ENCODE assay signal across 28 mouse cellular contexts in genomic region chr7:12204141-12204540, GRCm38 (mm10). TPM values are rescaled to one million over a fixed set of nuclear protein-coding genes. Genes with fewer than 3 reads are reported as not detected.
DNase-seq lines count a peak whose midpoint lies in the region; TF ChIP-seq lines count a peak whose summit lies in the region.
"Had no signal": no experiment of that assay in that cellular context is flagged by ENCODE, and none has a peak within 500 bp of the region (broad histone marks: within the 10 kb centered on the region; RNA-seq: fewer than 3 reads in every experiment).

No protein-coding gene starts in this region.

- H3K27ac ChIP-seq in ES-Bruce4 (ENCODE audit: insufficient read depth, low read length) (peak overlapping the region; percentile 48; the same call in 1 of the 2 replicates), ES-E14 (ENCODE audit: insufficient read depth, low read depth, low read length, poor library complexity, severe bottlenecking) (peak overlapping the region; percentile 40; the same call in 1 of the 2 replicates)
- H3K27ac ChIP-seq: embryonic facial prominence, embryonic 10.5 days; embryonic facial prominence, embryonic 12.5 days; forebrain, embryonic 13.5 days; forebrain, embryonic 15.5 days had no signal

- H3K36me3 ChIP-seq in ES-Bruce4 (ENCODE audit: control insufficient read depth, insufficient read depth, low read length, poor library complexity, severe bottlenecking) = no peaks in the 10 kb centered on the region
- no peaks in the 10 kb centered on the region for H3K36me3 ChIP-seq in ES-E14 (ENCODE audit: control insufficient read depth, insufficient read depth, low read length, poor library complexity, severe bottlenecking)
- H3K36me3 ChIP-seq: embryonic facial prominence, embryonic 10.5 days; embryonic facial prominence, embryonic 12.5 days; forebrain, embryonic 15.5 days had no signal

- no peak for TF ChIP-seq POLR2A in ES-Bruce4 (IDR thresholded peaks at IDR 0.05; ENCODE audit: insufficient read depth, low read length)
- no peak for TF ChIP-seq POLR2A in lung, adult 2 months (IDR thresholded peaks at IDR 0.05; ENCODE audit: borderline replicate concordance, extremely low read depth, low read depth, low read length)

- in situ Hi-C loops in ES-E14 (cut with MboI; ENCODE audit: low sequenced_read_pairs in 2 of 2, unreplicated experiment in 2 of 2) = no loop called here

- TF ChIP-seq CTCF in ES-Bruce4 (IDR thresholded peaks at IDR 0.05; ENCODE audit: low read depth, low read length) = no peak
- no peak for TF ChIP-seq CTCF in lung, adult 2 months (IDR thresholded peaks at IDR 0.05; ENCODE audit: insufficient read depth, low read length)

- no peaks in the 10 kb centered on the region for H3K4me1 ChIP-seq in ES-Bruce4 (ENCODE audit: control insufficient read depth, insufficient read depth, low read length)
- no peaks in the 10 kb centered on the region for H3K4me1 ChIP-seq in ES-E14 (ENCODE audit: control insufficient read depth in 2 of 2, insufficient read depth in 2 of 2, low read length in 2 of 2, poor library complexity in 1 of 2)
- H3K4me1 ChIP-seq in lung, adult 2 months (ENCODE audit: control insufficient read depth, insufficient read depth, low read length) = no peaks in the 10 kb centered on the region
- H3K4me1 ChIP-seq: embryonic facial prominence, embryonic 10.5 days; embryonic facial prominence, embryonic 12.5 days; forebrain, embryonic 13.5 days; forebrain, embryonic 15.5 days had no signal

- WGBS in lung, adult 2 months = 58% methylated on average over 2 of the region's 2 CpGs

- no peak for TF ChIP-seq EP300 in ES-Bruce4 (IDR thresholded peaks at IDR 0.05; ENCODE audit: insufficient read depth, low read depth, low read length)

- DNase-seq in ES-E14 (ENCODE audit: low read depth, low spot score) = no peak
- DNase-seq in ZHBTc4 (ENCODE audit: low read depth, low spot score) = peak; percentile 48
- no peak for DNase-seq in Muller cell, postnatal 12 days (ENCODE audit: inconsistent ontology term)
- DNase-seq in lung, adult 2 months = no peak
- DNase-seq: adrenal gland, adult 8-10 months; adrenal gland, postnatal 14 days; adrenal gland, postnatal 36 days; B cell, adult 2 months; cerebellum, adult 11-12 months; cerebellum, adult 2 months; cerebellum, adult 9-10 months; cerebellum, postnatal 10 days; cerebellum, postnatal 25 days; forebrain, postnatal 0 days had no signal

- H3K9ac ChIP-seq in ES-Bruce4 (ENCODE audit: low read depth, poor library complexity, severe bottlenecking) (no peak overlapping the region), ES-E14 (ENCODE audit: insufficient read depth, low read depth, low read length, poor library complexity, severe bottlenecking) (no peak overlapping the region)
- H3K9ac ChIP-seq: embryonic facial prominence, embryonic 12.5 days; forebrain, embryonic 13.5 days; forebrain, embryonic 15.5 days; forebrain, postnatal 0 days had no signal

- peaks cover 5% of the 10 kb centered on the region; the same call in 1 of the 2 replicates for H3K9me3 ChIP-seq in ES-Bruce4 (replicated peaks; ENCODE audit: control insufficient read depth, insufficient read depth, low read length, poor library complexity, severe bottlenecking)
- no peaks in the 10 kb centered on the region; the same call in 1 of the 2 replicates for H3K9me3 ChIP-seq in ES-E14 (ENCODE audit: control insufficient read depth, insufficient read depth, low read depth, low read length)

- no peaks in the 10 kb centered on the region for H3K27me3 ChIP-seq in ES-Bruce4 (ENCODE audit: control insufficient read depth, insufficient read depth, low read length, poor library complexity, severe bottlenecking)
- H3K27me3 ChIP-seq: CH12.LX; embryonic facial prominence, embryonic 12.5 days; forebrain, embryonic 13.5 days; forebrain, embryonic 15.5 days; Patski had no signal

- H3K4me3 ChIP-seq in ES-Bruce4 (ENCODE audit: low read depth, low read length) = no peak overlapping the region
- no peak overlapping the region for H3K4me3 ChIP-seq in ES-E14 (ENCODE audit: insufficient read depth in 1 of 2, low read depth in 1 of 2, low read length in 2 of 2, poor library complexity in 1 of 2, severe bottlenecking in 1 of 2)
- H3K4me3 ChIP-seq in lung, adult 2 months (replicated peaks; ENCODE audit: extremely low read depth, low read depth, low read length) = no peak overlapping the region
- H3K4me3 ChIP-seq: embryonic facial prominence, embryonic 10.5 days; embryonic facial prominence, embryonic 12.5 days; forebrain, embryonic 13.5 days; forebrain, embryonic 15.5 days had no signal

TF ChIP-seq in ES-E14, 5 proteins besides CTCF, POLR2A, EP300 and RAD21:
- TF ChIP-seq HCFC1 (IDR thresholded peaks at IDR 0.05; ENCODE audit: borderline replicate concordance, insufficient read depth, low read length) = no peak
- TF ChIP-seq MAFK (IDR thresholded peaks at IDR 0.05; ENCODE audit: insufficient read depth, low read depth, low read length) = no peak
- no peak for TF ChIP-seq ZC3H11A (IDR thresholded peaks at IDR 0.05; ENCODE audit: borderline replicate concordance, low read depth, low read length)
- TF ChIP-seq ZNF384 (IDR thresholded peaks at IDR 0.05; ENCODE audit: low read depth, low read length) = no peak
- no peak for TF ChIP-seq CHD2 (IDR thresholded peaks at IDR 0.05; ENCODE audit: low read depth, low read length)
TF ChIP-seq in ES-E14: peak in this region for 0.

RNA-seq across cellular contexts. Expression of gene Vmn1r80, which starts 15.1 kb away (rescaled TPM):
- not detected in 2 replicates for polyA plus RNA-seq in ES-Bruce4 (2011; ENCODE audit: insufficient read depth, insufficient read length, low read depth, missing spikeins)
- not detected in 2 replicates for total RNA-seq in ES-E14 (2012; rRNA removed)
- polyA plus RNA-seq in lung, adult 2 months (2012; rRNA removed) = not detected in 2 replicates
- total RNA-seq: adrenal gland, adult 18-20 months; adrenal gland, adult 8-10 months; adrenal gland, postnatal 14 days; adrenal gland, postnatal 36 days; CH12.LX; forebrain, postnatal 0 days; MEL had no signal
- polyA plus RNA-seq: cerebellum, adult 2 months; cortical plate, adult 2 months; embryonic facial prominence, embryonic 10.5 days; embryonic facial prominence, embryonic 12.5 days; embryonic facial prominence, embryonic 14.5 days; forebrain, embryonic 11.5 days; forebrain, embryonic 13.5 days; forebrain, embryonic 15.5 days; forebrain, postnatal 0 days; Patski had no signal

RNA-seq across cellular contexts. Expression of gene Vmn1r79, which starts 33.1 kb away (rescaled TPM):
- 0.12 TPM in 1 of 2 replicates, not detected in the other for polyA plus RNA-seq in ES-Bruce4 (2011; ENCODE audit: insufficient read depth, insufficient read length, low read depth, missing spikeins)
- total RNA-seq in ES-E14 (2012; rRNA removed) = not detected in 2 replicates
- not detected in 2 replicates for polyA plus RNA-seq in lung, adult 2 months (2012; rRNA removed)
- total RNA-seq: adrenal gland, adult 18-20 months; adrenal gland, postnatal 14 days; adrenal gland, postnatal 36 days; CH12.LX; forebrain, postnatal 0 days; MEL had no signal
- polyA plus RNA-seq: activated CD4-positive, CD25-positive, alpha-beta regulatory T cell, adult 4 months; cerebellum, adult 2 months; cortical plate, adult 2 months; embryonic facial prominence, embryonic 10.5 days; embryonic facial prominence, embryonic 12.5 days; embryonic facial prominence, embryonic 14.5 days; forebrain, embryonic 11.5 days; forebrain, embryonic 13.5 days; forebrain, embryonic 15.5 days; forebrain, postnatal 0 days had no signal

RNA-seq across cellular contexts. Expression of gene Vmn1r78, which starts 54.1 kb away (rescaled TPM):
- not detected in 2 replicates for polyA plus RNA-seq in ES-Bruce4 (2011; ENCODE audit: insufficient read depth, insufficient read length, low read depth, missing spikeins)
- total RNA-seq in ES-E14 (2012; rRNA removed) = not detected in 2 replicates
- not detected in 2 replicates for polyA plus RNA-seq in lung, adult 2 months (2012; rRNA removed)
- total RNA-seq: adrenal gland, adult 18-20 months; adrenal gland, adult 8-10 months; adrenal gland, postnatal 14 days; adrenal gland, postnatal 36 days; CH12.LX; forebrain, postnatal 0 days; MEL had no signal
- polyA plus RNA-seq: activated CD4-positive, CD25-positive, alpha-beta regulatory T cell, adult 4 months; CD4-positive, CD25-positive, alpha-beta regulatory T cell, adult 4 months; cerebellum, adult 2 months; cortical plate, adult 2 months; embryonic facial prominence, embryonic 10.5 days; embryonic facial prominence, embryonic 12.5 days; embryonic facial prominence, embryonic 14.5 days; forebrain, embryonic 11.5 days; forebrain, embryonic 13.5 days; forebrain, embryonic 15.5 days; forebrain, postnatal 0 days; Patski had no signal
